Mouse (Mus musculus): ENCODE data around the gene Anp32e.

DNA sequence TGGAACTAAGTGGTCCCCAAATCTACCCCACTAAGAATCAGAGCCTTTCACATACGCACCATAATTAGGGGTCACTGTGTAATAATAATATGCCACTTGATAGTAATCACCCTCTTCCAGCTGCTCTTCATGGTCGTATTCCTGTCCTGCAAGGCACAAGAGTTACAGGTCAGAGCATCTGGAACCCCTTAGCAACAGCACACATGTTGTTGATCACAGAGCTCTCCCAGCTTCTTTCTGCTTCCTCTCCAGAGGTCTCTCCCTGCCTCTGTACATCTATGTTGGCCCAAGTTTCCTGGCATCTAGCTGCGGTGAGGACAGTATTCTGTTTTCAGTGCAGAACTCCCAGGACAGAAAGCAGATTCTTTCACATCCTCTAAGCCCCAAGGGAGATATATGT, 39.4 kb upstream of the Anp32e start:
- TF ChIP-seq CTCF (IDR thresholded peaks at IDR 0.05; ENCODE audit: low read depth, low read length): no peak
- TF ChIP-seq POLR2A (IDR thresholded peaks at IDR 0.05; ENCODE audit: extremely low read depth, insufficient read depth, low read length): no peak

Measured in liver, adult 2 months (tissue).